In the genomic region with DNA sequence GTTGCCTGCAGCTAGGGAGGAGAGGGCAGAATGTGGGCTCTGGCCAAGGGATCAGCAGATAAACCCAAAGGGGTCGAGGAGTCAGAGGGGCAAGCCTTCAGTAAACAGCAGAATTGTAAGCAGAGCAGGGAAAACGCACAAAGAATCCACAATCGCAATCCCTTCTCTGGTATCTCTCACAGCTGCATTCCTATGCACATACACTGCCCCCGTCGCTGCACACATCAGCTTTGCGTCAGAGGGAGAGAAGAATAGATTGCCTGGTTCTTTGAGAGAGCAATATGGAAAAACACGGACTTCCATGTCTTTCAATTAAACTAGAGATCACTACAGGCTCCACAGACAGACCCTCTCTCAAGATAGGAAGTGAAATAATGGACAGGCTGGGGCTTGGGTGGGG, we compare ENCODE assay signal across 16 mouse cellular contexts. TPM values are rescaled to one million over a fixed set of nuclear protein-coding genes. Genes with fewer than 3 reads are reported as not detected.
A peak's percentile ranks its signal among the peaks of the same experiment; 100 is the strongest.
DNase-seq lines count a peak whose midpoint lies in the region; ATAC-seq and TF ChIP-seq lines count a peak whose summit lies in the region.
"Had no signal": no experiment of that assay in that cellular context is flagged by ENCODE, and none has a peak within 500 bp of the region (broad histone marks: within the 10 kb centered on the region; RNA-seq: fewer than 3 reads in every experiment).

No protein-coding gene starts in this region.

- H3K9ac ChIP-seq in heart, embryonic 14.5 days (ENCODE audit: low read length): no peak overlapping the region
- H3K9ac ChIP-seq in lung, postnatal 0 days (replicated peaks; ENCODE audit: low read depth): no peak overlapping the region
- H3K9ac ChIP-seq in liver, postnatal 0 days (replicated peaks): no peak overlapping the region
- no peak overlapping the region for H3K9ac ChIP-seq in midbrain, embryonic 11.5 days (ENCODE audit: low read length)
- H3K9ac ChIP-seq: hindbrain, embryonic 12.5 days had no signal

- TF ChIP-seq EP300 in lung, postnatal 0 days (IDR thresholded peaks at IDR 0.05): no peak
- TF ChIP-seq EP300 in liver, postnatal 0 days (IDR thresholded peaks at IDR 0.05; ENCODE audit: low read depth): no peak

- no peaks in the 10 kb centered on the region for H3K27me3 ChIP-seq in heart, embryonic 14.5 days (ENCODE audit: control insufficient read depth, insufficient read depth, low read length)
- H3K27me3 ChIP-seq in lung, postnatal 0 days (replicated peaks; ENCODE audit: insufficient read depth, low read length): no peaks in the 10 kb centered on the region
- H3K27me3 ChIP-seq in limb, embryonic 10.5 days (ENCODE audit: low read depth, poor library complexity, severe bottlenecking): no peaks in the 10 kb centered on the region
- no peaks in the 10 kb centered on the region for H3K27me3 ChIP-seq in liver, postnatal 0 days (ENCODE audit: insufficient read depth, low read length)
- H3K27me3 ChIP-seq in midbrain, embryonic 11.5 days (ENCODE audit: control insufficient read depth, insufficient read depth, low read length): no peaks in the 10 kb centered on the region
- H3K27me3 ChIP-seq: hindbrain, embryonic 12.5 days; megakaryocyte, embryonic 14.5 days; Patski had no signal

- WGBS in heart, embryonic 14.5 days: 19% methylated on average over 7 of the region's 7 CpGs
- WGBS in lung, postnatal 0 days: 33% methylated on average over 7 of the region's 7 CpGs
- 83% methylated on average over 7 of the region's 7 CpGs for WGBS in limb, embryonic 10.5 days
- 55% methylated on average over 7 of the region's 7 CpGs for WGBS in liver, postnatal 0 days (ENCODE audit: insufficient replicate concordance)
- WGBS in midbrain, embryonic 11.5 days: 54% methylated on average over 7 of the region's 7 CpGs

- H3K36me3 ChIP-seq in heart, embryonic 14.5 days (ENCODE audit: control insufficient read depth, insufficient read depth, low read length): no peaks in the 10 kb centered on the region
- H3K36me3 ChIP-seq in lung, postnatal 0 days (ENCODE audit: insufficient read depth, low read length): no peaks in the 10 kb centered on the region
- H3K36me3 ChIP-seq in limb, embryonic 10.5 days: peaks cover 23% of the 10 kb centered on the region; the same call in 1 of the 2 replicates
- no peaks in the 10 kb centered on the region for H3K36me3 ChIP-seq in liver, postnatal 0 days (replicated peaks; ENCODE audit: insufficient read depth, low read length)
- H3K36me3 ChIP-seq in midbrain, embryonic 11.5 days (ENCODE audit: control insufficient read depth, insufficient read depth, low read length): no peaks in the 10 kb centered on the region
- H3K36me3 ChIP-seq: hindbrain, embryonic 12.5 days had no signal

- no peak overlapping the region for H3K4me3 ChIP-seq in heart, embryonic 14.5 days (ENCODE audit: control insufficient read depth in 1 of 2, insufficient read depth in 1 of 2, low read depth in 1 of 2, low read length in 2 of 2)
- H3K4me3 ChIP-seq in lung, postnatal 0 days (ENCODE audit: low read depth, low read length): no peak overlapping the region
- H3K4me3 ChIP-seq in limb, embryonic 10.5 days: no peak overlapping the region
- H3K4me3 ChIP-seq in liver, postnatal 0 days (ENCODE audit: low read depth, low read length): no peak overlapping the region
- H3K4me3 ChIP-seq in midbrain, embryonic 11.5 days (ENCODE audit: low read depth, low read length): no peak overlapping the region
- H3K4me3 ChIP-seq: hindbrain, embryonic 12.5 days; layer of hippocampus, adult 2 months; megakaryocyte, embryonic 14.5 days had no signal

- peak overlapping the region; percentile 19 for H3K4me2 ChIP-seq in heart, embryonic 14.5 days (ENCODE audit: low read length)
- H3K4me2 ChIP-seq in lung, postnatal 0 days (replicated peaks; ENCODE audit: low read depth, low read length): 0 out of 2 replicates have a peak overlapping the region, but pooled peaks have one; percentile 17
- no peak overlapping the region for H3K4me2 ChIP-seq in liver, postnatal 0 days (ENCODE audit: low read depth, low read length)
- H3K4me2 ChIP-seq in midbrain, embryonic 11.5 days: no peak overlapping the region
- H3K4me2 ChIP-seq: hindbrain, embryonic 12.5 days had no signal

- no peak for ATAC-seq in heart, embryonic 14.5 days (ENCODE audit: insufficient number of reproducible peaks, insufficient read depth, low FRiP score, low read depth)
- ATAC-seq in lung, postnatal 0 days: peak; percentile 50; the same call in 1 of the 2 replicates
- ATAC-seq in liver, postnatal 0 days: no peak
- no peak for ATAC-seq in midbrain, embryonic 11.5 days (ENCODE audit: low FRiP score)
- ATAC-seq: forebrain, embryonic 16.5 days; midbrain, embryonic 16.5 days; Patski had no signal

- TF ChIP-seq CTCF in lung, postnatal 0 days (IDR thresholded peaks at IDR 0.05): no peak
- TF ChIP-seq CTCF in liver, postnatal 0 days (IDR thresholded peaks at IDR 0.05; ENCODE audit: low read depth): no peak

- no peaks in the 10 kb centered on the region for H3K9me3 ChIP-seq in heart, embryonic 14.5 days (ENCODE audit: control insufficient read depth, low read length)
- no peaks in the 10 kb centered on the region for H3K9me3 ChIP-seq in lung, postnatal 0 days (ENCODE audit: low read length)
- H3K9me3 ChIP-seq in limb, embryonic 10.5 days (replicated peaks): no peaks in the 10 kb centered on the region
- H3K9me3 ChIP-seq in liver, postnatal 0 days (ENCODE audit: low read length): no peaks in the 10 kb centered on the region
- no peaks in the 10 kb centered on the region for H3K9me3 ChIP-seq in midbrain, embryonic 11.5 days (ENCODE audit: control insufficient read depth, low read length)
- H3K9me3 ChIP-seq: hindbrain, embryonic 12.5 days had no signal

- no peak for DNase-seq in heart, adult 9 months (ENCODE audit: low spot score in 2 of 2)
- DNase-seq in lung, postnatal 0 days (ENCODE audit: low spot score): peak; percentile 44
- DNase-seq in lung, postnatal 10 days: no peak
- DNase-seq in limb, embryonic 10.5 days (ENCODE audit: low spot score): no peak
- no peak for DNase-seq in liver, postnatal 0 days
- no peak for DNase-seq in midbrain, embryonic 11.5 days (ENCODE audit: low spot score, missing footprints)
- DNase-seq: cerebellum, adult 9-10 months; retina, postnatal 1 day had no signal

- peaks cover 8 to 12% of the 10 kb centered on the region in 2 experiments for H3K4me1 ChIP-seq in heart, embryonic 14.5 days (ENCODE audit: control insufficient read depth in 2 of 2, insufficient read depth in 2 of 2, low read length in 2 of 2)
- no peaks in the 10 kb centered on the region for H3K4me1 ChIP-seq in lung, postnatal 0 days (ENCODE audit: insufficient read depth, low read depth, low read length)
- H3K4me1 ChIP-seq in limb, embryonic 10.5 days: peaks cover 34% of the 10 kb centered on the region
- no peaks in the 10 kb centered on the region for H3K4me1 ChIP-seq in liver, postnatal 0 days (ENCODE audit: insufficient read depth)
- no peaks in the 10 kb centered on the region for H3K4me1 ChIP-seq in midbrain, embryonic 11.5 days (ENCODE audit: control insufficient read depth, insufficient read depth, low read length)
- H3K4me1 ChIP-seq: hindbrain, embryonic 12.5 days; megakaryocyte, embryonic 14.5 days had no signal

- H3K27ac ChIP-seq in heart, embryonic 14.5 days (replicated peaks in 1 of 2; ENCODE audit: control insufficient read depth in 1 of 2, insufficient read depth in 1 of 2, low read depth in 2 of 2, low read length in 2 of 2): peak overlapping the region; percentile 14 to 57
- H3K27ac ChIP-seq in lung, postnatal 0 days (ENCODE audit: low read length): peak overlapping the region; percentile 2; the same call in 1 of the 2 replicates
- peak overlapping the region; percentile 14; the same call in 1 of the 2 replicates for H3K27ac ChIP-seq in limb, embryonic 10.5 days
- H3K27ac ChIP-seq in liver, postnatal 0 days (ENCODE audit: low read depth): no peak overlapping the region
- H3K27ac ChIP-seq in midbrain, embryonic 11.5 days (ENCODE audit: low read depth, low read length): no peak overlapping the region
- H3K27ac ChIP-seq: hindbrain, embryonic 12.5 days; kidney, postnatal 0 days; layer of hippocampus, adult 2 months had no signal

RNA-seq across cellular contexts. Expression of a gene that starts 58.5 kb away (rescaled TPM):
- polyA plus RNA-seq in heart, embryonic 14.5 days (2014; fragmentation: Nextera tagmentation; extraction: Ambion mirVana): 14.4 and 15.7 TPM in 2 replicates
- polyA plus RNA-seq in lung, postnatal 0 days (2015; fragmentation: Nextera tagmentation; extraction: Ambion mirVana): 12.2 and 13.3 TPM in 2 replicates
- polyA plus RNA-seq in limb, embryonic 10.5 days (2016; fragmentation: Nextera tagmentation; extraction: Ambion mirVana): 52.8 and 58.2 TPM in 2 replicates
- polyA plus RNA-seq in liver, postnatal 0 days (2015; fragmentation: Nextera tagmentation; extraction: Ambion mirVana): 0.48 and 0.51 TPM in 2 replicates
- 21.7 and 28.9 TPM in 2 replicates for polyA plus RNA-seq in midbrain, embryonic 11.5 days (2014; fragmentation: Nextera tagmentation; extraction: Ambion mirVana)

Comparison
In these comparisons a context has a peak if more than half of its experiments do, and no peak if none do; other contexts are left out.
1. H3K27ac ChIP-seq: peak in heart, embryonic 14.5 days (2 of 2), lung, postnatal 0 days (single experiment) and limb, embryonic 10.5 days (single experiment); none in liver, postnatal 0 days (single experiment) and midbrain, embryonic 11.5 days (single experiment).
2. H3K4me2 ChIP-seq: peak in heart, embryonic 14.5 days (single experiment) and lung, postnatal 0 days (single experiment); none in liver, postnatal 0 days (single experiment) and midbrain, embryonic 11.5 days (single experiment).